Mouse (Mus musculus): ENCODE measurements around the gene Ccr9. TPM values are rescaled to one million over a fixed set of nuclear protein-coding genes. Genes with fewer than 3 reads are reported as not detected.
"Not testable (repeated sequence)": the region's sequence is repeated elsewhere in the genome, so short reads cannot be mapped to it uniquely, and the experiment has no call there.

Gene Ccr9
- total RNA-seq, 2 experiments from 2014 or later: 0.09 TPM; not detected in 1

DNA sequence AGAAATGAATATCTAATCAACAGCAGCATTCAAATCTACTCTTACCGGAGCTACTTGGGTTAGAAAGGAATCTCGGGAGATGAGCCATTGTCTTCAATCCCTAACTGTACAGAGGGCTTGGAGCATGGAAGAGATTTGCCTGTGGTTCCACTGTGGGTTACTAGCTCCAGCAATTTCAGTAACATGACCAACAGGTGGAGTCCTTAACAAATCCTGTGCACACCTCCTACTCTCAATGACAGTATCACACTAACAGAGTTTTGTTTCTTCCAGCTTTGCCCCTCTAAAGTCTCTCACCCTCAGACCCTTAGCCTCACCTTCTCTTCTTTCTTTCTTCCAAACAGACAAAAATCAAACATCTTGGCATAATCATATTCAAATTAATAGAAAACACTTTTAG, 34.9 kb downstream of the Ccr9 start:
- no peak for DNase-seq (ENCODE audit: low spot score in 2 of 2)

DNA sequence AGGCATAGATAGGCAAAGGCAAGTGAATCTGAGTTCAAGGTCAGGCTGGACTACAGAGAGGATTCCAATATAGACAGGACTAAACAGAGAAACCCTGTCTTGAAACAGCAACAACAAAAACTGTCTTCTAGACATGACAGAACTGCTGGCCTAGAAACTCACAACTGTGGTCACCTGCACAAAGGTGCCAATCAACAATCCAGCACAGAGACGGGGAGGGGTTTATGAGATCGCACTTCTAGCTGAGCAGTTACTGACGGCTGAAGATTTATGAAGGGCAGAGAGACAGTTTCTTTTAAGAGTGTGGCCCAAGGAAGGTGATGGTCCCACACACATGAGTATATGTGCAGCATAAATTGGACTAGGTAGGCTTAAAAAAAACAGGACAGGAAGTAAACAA, 38.1 kb downstream of the Ccr9 start:
- DNase-seq (ENCODE audit: low spot score in 2 of 2): no peak

DNA sequence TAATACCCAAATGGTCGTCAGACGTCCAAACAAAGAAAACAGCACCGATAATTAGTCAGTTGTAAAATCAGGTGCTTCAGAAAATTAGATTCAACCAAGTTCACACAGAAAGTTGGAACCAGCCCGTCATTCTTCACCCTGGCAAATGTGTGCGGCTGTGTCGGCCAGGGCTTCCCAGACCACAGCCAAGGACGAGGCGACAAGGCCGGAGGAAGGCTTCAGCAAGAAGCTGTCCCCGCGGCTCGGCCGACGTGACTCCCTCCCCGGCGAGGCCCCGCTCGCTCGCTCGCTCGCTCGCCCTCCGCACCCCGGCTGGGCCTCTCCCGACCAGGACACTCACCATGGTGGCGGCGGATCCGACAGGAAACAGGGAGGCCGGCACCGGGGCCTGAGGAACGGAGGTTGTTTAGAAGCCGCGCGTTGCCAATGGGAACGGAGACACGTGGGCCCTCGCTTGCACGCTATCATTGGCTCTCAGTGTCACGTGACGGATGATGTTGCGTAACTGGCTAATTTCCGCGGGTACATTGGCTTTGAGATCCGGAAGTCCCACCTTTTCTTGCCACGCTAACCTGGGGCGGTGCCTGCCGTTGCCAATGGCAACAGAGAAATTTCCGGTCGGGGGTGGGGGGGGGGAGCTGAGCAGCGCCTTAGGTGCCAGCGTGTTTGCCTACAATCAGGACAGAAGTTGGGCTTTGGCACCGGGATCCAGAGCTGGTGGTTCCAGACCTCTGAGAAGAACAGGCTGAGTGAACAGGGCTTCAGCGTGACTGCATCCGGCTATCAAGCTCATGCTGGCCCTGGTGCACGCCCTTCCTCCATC, 39.2 kb downstream of the Ccr9 start, which contains the start of gene Lztfl1:
Gene Lztfl1 (minus strand): TSS at position 512 of the 823 bp plus-strand sequence.
- DNase-seq (ENCODE audit: low spot score in 2 of 2): peak; percentile 93 to 94

DNA sequence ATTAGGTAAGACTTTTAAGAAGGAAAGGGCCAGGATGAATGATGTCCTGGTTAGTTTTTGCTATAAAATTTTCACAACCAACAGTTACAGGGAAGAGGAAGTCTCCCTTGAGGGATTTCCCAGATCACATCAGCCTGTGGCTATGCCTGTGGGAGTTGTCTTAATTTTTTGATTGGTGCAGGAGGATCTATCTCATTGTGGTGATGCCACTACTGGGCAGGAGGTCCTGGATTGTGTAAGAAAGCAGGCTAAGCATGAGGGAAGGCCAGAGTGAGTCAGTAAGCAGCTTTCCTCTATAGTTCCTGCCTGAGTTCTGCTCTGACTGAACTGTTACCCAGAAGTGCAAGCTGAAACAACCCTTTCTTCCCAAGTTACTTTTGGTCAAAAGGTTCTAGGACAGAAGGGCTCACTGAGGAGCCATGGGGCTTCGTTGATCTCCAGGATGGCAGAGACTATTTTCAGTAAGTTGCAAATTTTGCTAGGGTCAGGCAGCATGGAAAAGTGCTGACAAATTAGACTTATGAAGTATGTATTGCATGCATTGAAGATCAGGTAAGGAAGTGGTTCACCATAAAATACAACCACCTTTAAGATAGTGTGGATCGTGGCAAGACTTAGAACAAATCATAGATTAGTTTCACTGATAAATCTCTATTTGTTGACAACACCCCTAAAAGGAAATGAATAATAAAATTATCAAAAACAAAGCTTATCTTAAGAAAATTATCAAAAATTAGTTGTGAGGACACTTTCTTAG, 44.7 kb downstream of the Ccr9 start:
- DNase-seq (ENCODE audit: low spot score in 2 of 2): no peak

DNA sequence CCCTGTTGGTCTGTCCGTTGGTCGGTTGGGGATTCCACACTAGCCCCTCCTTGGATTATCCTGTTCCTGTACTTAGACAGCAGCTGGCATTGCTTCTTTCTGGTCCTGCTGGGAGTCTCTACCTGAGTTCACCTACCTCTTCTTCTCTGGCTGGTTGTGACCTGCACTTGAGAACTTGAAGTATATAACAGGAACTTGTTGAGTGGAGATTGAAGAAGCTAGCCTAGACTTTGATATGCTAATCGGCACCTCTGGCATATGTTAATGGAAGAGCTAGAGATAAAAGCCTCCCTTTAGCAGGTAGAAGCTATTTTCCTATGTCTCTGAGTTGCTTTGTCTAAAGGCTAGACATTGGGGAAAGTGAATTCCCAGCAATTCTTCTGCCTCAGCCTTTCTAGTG, 53.0 kb downstream of the Ccr9 start:
- no peak for DNase-seq (ENCODE audit: low spot score in 2 of 2)

DNA sequence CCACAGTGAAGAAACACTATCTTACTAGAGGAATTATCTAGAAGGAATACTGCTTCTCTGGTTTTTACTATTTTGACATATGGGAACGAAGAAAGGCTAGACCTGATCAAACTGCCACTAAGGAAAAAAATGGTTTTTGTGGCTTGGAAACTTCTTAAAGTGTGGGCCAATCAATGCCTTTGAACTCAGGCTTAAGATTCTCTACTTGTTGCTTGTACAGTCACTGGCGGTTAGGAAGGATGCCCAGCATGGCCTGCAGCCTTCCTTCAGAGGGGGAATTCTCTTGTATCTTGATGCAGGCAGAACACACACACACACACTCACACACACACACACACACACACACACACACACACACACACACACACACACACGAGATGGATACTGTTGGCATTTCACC, 55.9 kb downstream of the Ccr9 start:
- no peak for DNase-seq (ENCODE audit: low spot score in 2 of 2)

DNA sequence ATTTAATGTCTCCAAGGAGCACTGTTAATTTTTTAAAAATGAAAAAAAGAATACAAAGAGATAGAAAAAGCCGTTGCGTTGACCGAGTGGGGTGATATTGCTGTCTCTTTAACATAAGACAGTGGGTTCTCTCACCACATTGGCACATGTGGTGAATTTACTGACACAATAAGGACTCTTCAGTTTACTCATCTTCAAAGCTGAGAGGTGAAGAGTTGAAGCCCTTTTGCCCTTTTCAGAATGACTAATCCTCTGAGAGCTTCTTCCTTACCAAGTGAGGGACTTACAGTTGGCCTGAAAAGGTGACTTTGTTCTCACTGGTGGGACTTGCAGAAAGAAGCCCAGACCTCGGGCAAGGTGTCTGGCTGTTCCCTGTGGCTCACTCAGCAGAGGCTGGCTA, 62.6 kb downstream of the Ccr9 start:
- no peak for DNase-seq (ENCODE audit: low spot score in 2 of 2)

DNA sequence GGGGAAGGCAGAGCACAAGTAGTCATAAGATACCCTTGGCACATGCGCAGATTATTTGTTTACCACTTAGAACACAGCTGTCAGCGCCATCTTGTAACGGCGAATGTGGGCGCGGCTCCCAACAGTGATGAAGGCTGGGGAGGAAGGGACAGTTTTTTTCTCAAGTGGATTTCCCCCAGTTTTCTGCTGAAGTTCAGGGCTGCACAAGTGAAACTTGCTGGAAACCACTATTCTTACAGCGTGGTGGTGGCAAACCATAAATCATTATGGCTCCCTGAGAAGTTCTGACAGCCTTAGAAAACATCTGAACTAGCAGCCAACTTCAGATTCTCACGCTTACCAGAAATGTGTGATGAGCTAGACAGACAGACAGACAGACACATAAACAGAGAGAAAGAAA, 71.4 kb downstream of the Ccr9 start:
- DNase-seq (ENCODE audit: low spot score in 2 of 2): not testable (repeated sequence)

DNA sequence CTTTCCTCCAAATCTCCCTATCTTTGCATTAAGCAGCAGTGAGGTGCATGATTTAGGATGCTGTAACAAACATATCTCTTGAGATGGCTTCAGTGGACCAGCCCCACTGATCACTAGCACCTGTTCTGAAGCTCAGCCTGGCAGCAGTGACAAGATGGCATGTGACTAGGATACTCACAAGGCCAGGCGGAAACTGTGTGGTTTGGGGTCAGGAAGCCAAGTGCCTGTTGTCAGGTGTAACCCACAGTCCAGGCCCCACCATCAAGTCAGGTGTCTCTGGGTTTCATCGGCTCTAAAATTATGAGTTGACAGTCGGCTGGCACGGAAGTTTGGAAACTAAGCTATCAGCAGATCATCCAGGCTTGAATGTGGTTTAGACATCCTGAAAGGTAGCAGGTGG, 76.1 kb downstream of the Ccr9 start:
- DNase-seq (ENCODE audit: low spot score in 2 of 2): no peak

DNA sequence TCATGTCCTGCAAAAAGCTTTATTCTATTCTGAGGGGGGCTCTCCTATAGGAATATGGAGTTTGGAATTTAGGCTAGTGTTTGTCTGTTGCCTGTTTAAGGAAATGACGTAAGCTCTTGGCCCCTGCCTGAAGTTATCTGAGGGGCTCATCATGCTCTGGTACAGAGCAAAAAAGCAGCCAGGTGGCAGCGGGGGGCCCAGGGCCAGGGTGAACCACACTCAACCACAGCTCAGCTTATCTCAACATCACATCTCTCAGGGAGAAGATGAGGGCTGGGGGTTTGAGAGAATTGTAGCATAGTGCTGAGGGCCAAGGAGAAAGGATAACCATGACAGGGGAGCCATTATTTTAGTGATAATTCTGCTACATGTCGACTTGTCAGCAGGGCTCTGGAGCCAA, 78.5 kb downstream of the Ccr9 start:
- DNase-seq (ENCODE audit: low spot score in 2 of 2): no peak

DNA sequence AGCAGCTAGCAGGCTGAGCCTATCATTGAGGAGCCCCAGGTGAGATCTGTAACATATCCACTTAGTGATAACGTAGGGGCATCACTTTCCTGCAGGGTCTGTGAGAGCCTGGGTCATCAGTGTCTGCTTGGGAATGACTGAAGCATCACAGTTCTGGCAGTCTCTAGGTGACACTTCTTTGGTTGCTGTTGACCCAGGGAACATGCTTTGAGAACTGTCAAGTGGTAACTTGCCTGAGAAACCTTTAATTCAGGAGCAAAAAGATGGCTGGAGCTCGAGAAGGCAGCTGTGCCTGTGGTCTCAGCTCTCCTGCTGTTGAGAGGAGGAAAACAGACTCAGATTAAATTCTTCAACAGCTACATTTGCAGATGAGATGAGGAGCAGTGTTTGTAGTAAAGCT, 79.1 kb downstream of the Ccr9 start:
- no peak for DNase-seq (ENCODE audit: low spot score in 2 of 2)

DNA sequence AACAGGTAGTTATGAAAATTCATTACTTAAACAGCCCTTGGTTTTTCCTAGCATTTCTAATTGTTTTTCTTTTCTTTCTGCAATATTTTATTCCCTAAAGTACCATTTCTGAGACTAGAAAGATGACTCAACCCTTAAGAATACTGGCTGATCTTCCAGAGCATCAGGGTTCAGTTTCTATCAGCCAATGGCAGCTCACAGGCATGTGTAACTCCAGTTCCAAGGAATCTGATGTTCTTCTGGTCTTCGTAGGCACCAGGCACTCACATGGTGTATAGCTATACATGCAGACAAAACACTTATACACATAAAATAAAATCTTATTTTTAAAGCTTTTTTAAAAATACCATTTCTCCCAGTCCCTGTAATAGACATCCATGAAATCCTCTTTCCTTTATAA, 79.9 kb downstream of the Ccr9 start:
- no peak for DNase-seq (ENCODE audit: low spot score in 2 of 2)

DNA sequence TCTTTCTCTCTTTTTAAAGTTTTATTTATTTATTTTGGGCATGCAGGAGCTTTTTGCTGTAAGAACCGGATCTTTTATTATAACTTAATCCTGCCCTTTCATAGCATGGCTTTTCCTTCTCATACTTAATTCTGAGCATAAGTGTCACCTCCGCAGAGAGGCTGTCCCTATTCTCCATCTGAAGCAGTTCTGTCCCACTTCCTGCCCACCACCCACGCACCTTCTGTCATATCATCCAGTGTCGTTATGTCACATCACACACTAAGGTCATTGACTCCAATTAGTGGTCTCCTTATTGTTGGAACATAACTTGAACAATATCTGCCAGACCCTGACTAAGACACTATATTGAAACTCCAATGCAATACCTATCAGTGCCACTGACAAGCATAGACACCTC, 80.4 kb downstream of the Ccr9 start:
- no peak for DNase-seq (ENCODE audit: low spot score in 2 of 2)

DNA sequence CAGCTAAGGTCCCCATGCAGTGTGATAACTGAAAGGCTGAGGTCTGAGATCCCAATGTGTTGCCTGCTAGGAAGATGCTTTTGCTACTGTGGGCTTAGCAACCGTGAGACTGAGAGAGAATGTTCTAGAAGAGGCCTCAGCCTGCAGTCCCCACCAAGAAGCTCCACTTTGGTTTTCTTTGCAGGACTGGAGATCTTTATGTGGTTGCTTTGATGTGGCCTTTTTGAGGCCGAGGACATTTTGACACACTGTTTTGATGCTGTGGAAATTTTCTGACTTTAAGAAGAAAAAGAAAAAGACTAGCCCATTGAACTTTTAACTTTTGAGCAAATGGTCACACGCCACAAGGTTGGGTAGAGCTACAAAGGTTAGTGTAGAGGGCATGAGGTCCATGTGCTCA, 82.6 kb downstream of the Ccr9 start:
- DNase-seq (ENCODE audit: low spot score in 2 of 2): no peak

DNA sequence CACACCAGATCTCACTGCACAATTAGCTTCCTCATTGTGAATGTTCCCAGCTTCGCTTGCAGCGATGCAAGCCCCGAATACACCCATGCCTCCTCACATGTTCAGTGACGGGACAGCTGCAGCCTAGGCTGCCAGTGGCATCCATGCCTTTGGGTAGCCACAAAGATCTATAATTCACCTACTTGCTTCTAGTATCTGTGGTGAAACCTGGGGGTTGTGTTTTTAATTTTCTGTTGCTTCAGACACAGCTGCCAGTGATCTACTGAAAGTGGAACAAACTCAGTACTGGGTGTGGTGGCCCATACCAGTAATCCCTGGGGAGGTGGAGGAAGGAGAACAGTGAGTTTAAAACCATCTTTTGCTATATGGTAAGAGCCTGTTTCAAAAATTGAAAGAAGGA, 84.6 kb downstream of the Ccr9 start:
- no peak for DNase-seq (ENCODE audit: low spot score in 2 of 2)

DNA sequence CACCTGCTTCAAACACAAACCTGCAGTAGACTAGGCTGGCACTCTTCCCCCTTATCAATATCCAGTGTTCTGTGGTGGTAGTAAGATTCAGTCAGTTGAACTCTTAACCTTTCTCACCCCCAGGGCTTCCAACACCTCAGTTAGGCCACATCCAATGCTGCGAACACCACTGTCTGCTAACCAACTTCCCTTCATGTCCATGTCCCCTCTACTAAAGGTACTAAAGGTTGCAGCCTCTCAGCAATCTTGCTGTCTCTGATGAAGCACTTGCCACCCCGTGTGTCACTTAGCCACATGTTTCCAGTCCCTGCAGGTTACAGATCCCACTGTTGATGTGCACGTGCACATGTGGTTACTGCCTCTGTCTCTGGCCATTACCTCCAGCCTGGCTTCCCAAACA, 85.5 kb downstream of the Ccr9 start:
- DNase-seq (ENCODE audit: low spot score in 2 of 2): no peak

DNA sequence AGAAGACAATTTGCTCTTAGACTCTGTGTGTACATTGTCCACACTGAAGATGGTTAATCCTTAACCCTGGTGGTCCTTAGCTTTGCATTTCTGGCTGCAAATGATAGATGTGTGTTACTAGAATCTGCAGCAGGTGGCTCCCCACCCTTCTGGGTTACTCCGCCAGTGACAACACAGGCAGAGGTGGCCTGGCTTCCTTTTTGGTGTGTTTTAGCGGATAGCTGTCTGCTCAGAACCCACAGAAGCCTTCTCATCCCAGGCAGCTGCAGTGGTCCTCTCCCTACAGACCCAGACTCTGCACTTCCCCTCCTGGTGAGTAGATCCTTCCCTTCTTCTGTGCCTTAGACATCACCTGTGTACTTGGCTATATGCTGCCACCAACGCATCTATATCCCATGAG, 88.8 kb downstream of the Ccr9 start:
- DNase-seq (ENCODE audit: low spot score in 2 of 2): no peak

DNA sequence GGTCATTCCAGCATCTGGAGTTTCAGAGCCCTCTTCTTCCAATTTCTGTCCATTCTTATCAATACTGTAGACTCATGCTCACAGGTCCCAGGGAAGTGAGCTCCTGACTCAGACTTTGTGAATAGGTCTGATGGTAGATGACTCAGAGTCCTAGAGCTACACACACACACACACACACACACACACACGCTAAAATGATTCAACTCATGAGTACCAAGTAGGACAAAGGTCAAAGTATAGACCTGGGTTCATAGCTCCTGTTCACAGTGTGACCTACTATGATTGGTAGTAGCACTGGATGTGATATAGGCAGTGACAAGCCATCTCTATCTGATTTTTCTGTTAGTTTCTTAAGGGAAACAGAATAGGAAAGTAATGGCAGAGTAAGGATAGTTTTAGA, 90.2 kb downstream of the Ccr9 start:
- DNase-seq (ENCODE audit: low spot score in 2 of 2): no peak

DNA sequence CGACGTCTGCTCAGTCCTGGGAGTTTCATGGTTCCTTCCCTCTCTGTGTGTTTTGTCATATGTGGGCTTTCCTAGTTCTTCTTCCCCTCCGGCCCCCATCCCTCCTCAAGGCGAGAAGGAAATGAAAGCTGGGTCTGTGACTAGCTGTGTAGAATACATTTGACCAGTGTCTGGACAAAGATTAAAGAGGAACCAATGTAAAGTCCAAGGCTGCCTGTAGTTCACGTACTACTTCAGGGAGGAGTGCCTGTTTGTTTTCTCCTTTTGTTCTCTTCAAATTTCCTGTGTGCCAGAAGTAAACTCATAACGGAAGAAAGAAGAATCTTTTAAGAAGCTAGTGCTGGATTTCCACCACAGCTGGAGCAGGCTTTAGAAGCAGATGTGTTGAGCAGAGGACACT, 91.3 kb downstream of the Ccr9 start:
- no peak for DNase-seq (ENCODE audit: low spot score in 2 of 2)

DNA sequence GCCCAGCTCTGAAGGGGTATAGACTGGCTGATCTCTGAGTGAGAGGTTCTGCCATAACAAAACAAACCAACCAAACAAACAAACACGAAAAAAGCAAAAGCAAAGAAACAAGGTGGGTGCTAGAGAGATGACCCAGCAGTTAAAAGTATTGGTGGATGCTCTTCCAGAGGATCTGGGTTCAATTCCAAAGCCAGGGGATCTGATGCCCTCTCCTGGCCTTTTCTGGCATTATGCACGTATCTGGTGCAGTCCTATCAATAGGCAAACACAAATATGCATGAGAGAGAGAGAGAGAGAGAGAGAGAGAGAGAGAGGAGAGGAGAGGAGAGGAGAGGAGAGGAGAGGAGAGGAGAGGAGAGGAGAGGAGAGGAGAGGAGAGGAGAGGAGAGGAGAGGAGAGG, 95.1 kb downstream of the Ccr9 start:
- DNase-seq (ENCODE audit: low spot score in 2 of 2): not testable (repeated sequence)

DNA sequence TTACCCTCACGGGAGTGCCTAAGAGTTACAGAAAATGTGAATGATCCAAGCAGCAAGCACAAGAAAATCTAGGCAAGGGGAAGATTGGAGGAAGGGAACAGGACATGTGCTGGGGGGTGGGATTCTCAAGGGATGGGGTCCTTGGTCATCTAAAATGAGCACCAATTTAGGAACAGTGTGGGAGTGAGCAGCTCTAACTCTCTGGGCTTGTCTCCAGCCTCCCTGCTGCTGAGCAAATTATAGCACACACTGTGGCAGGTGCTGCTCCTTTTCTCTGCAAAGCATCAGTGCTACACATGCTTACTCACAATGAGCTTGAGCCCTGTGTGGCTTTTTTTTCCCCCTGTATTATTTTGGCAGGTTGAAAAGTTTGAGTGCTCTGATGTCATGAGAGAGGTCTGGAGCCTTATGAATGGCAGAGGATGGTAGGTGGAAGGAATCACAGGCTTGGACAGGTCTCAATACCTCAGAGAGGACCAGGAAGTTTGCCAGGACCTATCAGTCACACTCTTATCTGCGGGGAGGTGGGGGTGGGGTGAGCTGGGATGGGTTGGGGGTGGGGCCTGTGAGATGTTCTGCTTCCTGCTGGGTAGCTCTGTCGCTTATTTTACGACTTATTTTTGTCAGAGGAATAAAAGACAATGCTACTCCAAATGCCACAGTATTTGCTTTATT, 110.8 kb downstream of the Ccr9 start:
- no peak for DNase-seq (ENCODE audit: low spot score in 2 of 2)

DNA sequence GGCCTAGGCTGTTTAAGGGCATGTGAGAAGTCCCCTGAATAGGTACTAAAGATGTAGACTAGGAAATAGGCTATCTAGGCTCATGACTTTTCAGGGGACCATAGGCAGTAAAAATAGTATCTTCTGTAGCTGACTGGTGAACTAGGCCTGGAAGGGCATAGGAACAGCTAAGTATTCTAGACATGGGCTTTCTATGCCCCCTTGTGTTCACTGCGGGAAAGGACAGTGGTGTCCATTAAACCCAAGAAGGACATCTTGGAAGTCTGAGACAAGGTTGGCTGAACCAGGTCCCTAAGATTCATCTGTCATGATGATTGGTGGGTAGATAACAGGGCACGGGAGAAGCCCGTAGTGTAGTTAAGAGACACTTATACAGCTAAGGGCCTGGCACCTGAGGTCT, 117.9 kb downstream of the Ccr9 start:
- peak; percentile 40 to 56 for DNase-seq (ENCODE audit: low spot score in 2 of 2)
